Mouse (Mus musculus) CD4-positive, CD25-positive, alpha-beta regulatory T cell, adult 4 months (primary cell): Measurements from ENCODE around the gene Pkn3. TPM values are rescaled to one million over a fixed set of nuclear protein-coding genes. Genes with fewer than 3 reads are reported as not detected.

Experiments
- ATAC-seq: one replicate; pipeline ENCODE4 v1.8.0; 2017
- polyA plus RNA-seq, 2 experiments: library from polyadenylated mRNA; unstranded; fragments of 100-300 nt; shearing (Covaris generic); gene quantifications; one replicate each; pipeline ENCODE4 v1.2.1; 2017

Pkn3 gene
- polyA plus RNA-seq, 2 experiments from 2014 or later, result 0.16 to 0.48 TPM

DNA sequence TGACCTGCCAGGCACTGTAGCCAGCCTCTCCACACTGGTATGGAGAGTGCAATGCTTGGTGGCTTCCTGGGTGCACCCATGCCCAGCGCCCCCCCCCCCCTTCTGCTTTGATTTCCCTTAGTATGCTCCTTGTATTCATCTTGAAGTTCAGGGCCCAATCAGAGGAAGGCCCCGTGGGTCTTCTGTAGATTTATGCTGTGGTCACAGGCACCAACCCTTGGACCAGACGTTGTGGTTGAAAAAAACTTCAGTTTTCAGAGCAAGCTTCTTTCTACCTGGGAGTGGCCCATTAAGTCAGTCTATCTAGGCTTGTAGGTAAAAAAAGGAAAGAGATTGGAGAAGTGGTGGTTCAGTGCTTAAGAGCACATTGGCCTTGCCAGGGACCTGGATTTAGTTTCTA, 13.7 kb upstream of the Pkn3 start:
- ATAC-seq, result no peak

DNA sequence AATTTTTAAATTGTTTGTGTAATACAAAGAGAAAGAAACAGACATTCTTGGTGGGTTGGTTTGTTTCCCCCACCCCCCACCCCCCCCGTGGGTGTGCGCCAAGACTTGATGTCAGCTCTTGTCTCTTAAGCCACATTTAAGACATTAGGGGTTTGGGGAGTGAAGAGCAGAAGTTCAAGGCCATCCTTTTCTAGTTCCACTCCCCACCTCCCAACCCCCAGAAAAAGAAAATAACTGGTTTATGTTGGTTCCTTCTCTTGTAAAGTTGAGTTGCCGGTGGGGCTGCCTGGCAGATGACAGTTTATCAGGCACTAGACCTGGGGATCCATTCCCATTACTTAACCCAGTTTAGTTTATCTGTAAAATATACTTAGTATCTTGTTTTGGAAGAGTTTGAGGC, 13.2 kb upstream of the Pkn3 start:
- ATAC-seq, result no peak

DNA sequence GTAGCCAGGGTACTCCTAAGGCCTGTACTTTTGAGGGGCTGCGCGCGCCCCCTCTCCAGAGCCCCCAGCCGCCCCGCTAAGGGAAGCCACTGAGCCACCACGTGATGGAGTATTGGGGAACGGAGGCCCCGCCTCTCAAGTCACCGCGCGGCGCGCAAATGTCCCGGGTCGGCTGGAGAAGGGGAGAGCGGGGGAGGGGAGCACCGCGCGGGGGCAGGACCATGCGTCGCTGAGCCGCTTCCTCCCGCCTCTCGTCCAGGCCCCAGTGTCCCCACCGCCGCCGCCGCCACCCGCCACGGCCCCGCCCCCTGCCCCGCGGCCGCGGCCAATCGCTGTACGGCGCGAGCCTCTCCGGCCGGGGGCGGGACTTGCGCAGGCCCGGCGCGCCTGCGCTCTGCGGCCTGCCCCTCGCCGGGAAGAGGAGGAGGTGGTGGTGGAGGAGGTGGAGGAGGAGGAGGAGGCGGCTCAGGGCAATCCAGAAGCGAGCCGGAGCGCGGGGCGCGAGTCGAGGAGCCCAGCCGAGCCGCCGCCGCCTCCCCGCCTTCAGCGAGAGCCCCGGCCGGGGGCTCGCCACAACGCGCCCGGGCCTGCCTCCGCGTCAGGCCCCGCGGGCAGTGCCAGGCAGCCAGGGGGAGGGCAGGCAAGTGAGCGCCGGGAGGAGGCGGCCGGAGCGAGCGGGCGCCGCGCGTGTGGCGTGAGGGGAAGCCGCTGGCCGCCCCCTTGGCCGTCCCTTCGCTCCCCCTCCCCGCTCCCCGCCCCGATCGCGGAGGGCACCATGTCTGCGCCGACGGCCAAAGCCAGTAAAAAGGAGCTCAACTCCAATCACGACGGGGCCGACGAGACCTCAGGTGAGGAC, 11.2 kb upstream of the Pkn3 start:
- ATAC-seq, result peak; percentile 70

DNA sequence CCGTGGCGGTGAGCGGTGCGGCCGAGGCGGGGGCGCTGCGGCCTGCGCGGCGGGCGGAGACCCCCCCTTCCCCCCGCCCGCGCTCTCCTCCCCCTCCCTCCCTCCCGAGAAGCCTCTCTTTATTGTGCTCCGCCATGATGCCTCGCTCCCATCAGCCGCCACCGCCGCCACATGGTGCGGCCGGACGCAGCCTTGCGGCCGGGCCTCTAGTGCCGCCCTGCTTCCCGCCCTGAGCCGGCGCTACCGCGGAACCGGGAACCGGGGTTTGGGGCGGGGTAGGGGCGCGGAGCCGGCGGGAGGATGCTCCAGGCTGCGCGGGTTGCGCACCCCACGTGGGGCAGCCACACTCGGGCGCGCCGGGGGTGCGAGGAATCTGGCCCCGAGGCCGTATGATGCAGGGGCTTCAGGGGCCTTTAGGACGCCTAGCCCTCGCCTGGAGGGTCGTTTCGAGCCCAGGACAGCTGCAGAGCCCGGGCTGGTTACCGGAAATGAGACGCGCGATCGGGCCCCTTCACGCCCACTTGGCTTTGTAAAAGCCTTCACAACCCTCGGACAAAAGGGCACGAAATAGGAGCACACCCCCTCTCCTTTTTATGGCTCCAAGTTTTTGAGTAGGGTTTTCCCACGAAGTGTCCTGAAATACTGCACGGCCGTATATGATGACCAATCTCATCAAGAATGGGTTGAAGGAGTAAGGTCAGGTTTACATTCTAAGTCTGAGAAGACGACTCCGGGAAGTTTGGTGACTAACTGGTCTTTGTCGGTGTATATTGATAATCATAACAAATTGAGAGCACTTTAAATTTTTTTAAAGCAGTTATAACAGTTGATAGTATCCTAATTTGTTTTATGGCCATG, 10.2 kb upstream of the Pkn3 start:
- peak; percentile 8 for ATAC-seq

DNA sequence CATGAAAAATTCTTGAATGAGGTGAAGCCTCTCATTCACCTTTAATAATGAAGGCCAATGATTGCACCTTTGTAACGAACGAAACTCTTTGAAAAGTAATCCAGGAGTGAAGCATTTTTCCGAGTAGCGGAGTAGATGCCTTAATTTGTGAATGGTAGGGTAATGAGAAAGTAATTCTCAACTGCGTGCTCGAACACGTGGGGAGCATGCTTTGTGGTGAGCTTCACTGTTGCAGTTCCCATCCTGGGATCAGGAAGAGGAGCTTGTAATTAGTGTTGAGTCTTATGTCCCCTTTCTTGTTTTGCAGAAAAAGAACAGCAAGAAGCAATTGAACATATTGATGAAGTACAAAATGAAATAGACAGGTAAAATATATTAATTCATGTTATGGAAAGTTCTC, 9.5 kb upstream of the Pkn3 start:
- ATAC-seq, result no peak

DNA sequence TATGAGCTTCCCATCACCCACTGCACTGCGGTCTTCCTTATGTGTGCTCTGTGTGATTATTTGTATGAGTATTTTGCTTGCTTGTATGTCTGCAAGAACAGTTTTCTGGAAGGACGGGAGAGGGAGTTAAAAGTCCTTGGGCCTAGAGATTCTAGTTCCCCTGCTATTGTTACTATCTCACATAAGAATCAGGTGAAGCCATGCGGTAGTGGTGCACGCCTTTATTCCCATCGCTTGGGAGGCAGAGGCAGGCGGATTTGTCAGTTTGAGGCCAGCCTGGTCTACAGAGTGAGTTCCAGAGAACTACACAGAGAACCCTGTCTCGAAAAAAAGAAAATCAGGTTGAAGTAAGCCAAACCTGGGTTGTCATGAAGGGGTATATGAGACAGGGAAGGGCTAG, 4.6 kb upstream of the Pkn3 start:
- no peak for ATAC-seq

DNA sequence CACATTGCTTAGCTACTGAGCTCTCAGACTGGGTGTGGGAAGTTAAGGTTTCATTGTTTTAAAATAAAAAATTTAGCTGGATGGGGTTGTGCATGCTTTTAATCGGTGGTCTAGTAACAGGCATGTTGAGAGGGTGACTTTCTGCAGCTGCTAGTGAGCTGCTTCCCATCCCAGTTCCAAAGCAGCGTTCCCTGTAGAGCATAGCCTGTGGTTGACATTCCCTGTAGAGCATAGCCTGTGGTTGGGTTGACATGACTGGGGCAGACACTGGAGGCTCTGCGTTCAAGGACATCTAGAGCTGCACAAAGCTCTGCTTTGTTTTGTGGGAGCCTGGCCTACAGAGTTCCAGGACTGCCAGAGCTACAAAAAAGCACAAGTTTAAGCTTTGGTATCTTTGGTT, 4.2 kb upstream of the Pkn3 start:
- ATAC-seq, result no peak

DNA sequence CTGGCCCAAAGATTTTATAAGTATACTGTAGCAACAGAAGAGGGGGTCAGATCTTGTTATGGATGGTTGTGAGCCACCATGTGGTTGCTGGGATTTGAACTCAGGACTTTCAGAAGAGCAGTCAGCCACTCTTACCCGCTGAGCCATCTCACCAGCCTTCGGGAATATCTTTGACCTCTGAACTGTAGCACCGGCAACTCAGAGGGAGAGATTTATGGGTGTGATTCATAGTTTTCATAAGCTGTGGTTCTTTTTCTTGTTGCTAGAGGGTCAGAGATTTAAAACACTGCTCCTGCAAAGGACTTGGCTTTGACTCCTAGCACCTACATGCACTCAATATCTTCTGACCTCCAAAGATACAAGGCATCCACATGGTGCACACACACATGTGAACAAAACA, 1.9 kb upstream of the Pkn3 start:
- no peak for ATAC-seq

DNA sequence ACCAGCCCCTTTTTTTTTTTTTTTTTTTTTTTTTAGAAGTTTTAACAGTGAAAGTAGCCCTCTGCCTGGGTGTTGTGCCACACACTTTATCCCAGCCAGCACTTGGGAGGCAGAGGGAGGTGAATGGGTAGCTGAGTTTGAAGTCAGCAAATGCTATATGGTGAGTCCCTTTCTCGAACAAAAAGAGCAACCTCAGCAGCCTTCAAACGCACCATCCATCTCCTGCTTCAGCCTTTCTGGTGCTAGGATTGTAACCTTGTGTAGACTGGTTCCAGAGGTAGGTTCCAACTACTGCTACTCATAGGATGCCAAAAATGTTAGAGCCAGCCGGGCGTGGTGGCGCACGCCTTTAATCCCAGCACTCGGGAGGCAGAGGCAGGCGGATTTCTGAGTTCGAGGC, 1.0 kb upstream of the Pkn3 start:
- ATAC-seq, result no peak

DNA sequence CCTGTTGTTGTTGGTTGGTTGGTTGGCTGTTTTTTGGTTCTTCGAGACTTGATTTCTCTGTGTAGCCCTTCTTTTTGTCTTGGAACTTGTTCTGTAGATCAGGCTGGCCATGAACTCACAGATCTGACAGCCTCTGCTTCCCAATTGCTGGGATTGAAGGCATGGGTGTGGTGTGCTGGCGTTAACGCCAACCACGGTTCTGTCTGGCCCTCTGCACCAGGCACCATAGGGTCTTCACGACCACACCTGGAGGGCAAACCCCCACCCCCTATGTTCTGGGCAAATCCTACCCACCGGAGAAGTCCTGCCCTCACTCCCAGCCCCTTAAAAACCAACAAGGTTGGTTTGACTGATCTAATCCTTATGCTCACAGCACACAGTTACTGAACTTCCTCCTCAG, 525 bp upstream of the Pkn3 start:
- ATAC-seq, result no peak

DNA sequence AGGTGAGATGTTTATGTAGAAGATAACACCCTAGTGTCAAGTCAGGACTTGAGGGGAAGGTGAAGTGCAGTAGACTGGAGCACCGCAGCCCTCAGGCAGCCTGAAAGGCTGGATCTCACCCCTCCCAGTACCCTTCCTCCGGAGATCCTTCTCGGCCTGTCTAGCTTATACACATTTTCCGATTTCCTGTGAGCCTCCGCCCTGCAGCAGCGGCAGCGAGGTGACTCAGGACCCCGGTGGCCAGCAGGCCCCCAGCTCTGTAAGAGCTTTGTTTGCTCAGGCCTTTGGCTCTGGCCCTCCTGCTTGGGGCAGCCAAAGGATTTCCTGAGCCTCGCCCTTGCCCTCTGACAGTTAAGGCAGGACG, 847 bp downstream of the Pkn3 start:
- ATAC-seq, result peak; percentile 21

DNA sequence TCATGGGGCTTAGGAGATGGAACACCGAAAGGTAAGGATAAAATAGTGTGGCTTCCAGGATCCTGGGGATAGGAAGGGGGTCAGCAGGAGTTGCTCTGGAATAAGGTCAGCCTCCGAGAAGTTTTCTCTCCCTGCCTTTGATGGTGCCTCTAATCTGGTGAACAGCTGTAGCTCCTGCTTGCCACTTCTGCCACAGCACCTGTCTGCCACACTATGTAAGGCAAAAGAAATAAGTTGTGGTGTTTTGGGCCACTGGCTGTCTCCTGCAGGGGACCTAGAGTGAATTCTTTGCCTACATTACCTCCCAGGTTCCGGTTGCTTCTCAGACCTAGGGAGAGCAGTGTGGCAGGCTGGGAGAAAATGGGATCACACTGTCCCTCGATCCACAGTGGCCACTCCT, 1.3 kb downstream of the Pkn3 start:
- no peak for ATAC-seq

DNA sequence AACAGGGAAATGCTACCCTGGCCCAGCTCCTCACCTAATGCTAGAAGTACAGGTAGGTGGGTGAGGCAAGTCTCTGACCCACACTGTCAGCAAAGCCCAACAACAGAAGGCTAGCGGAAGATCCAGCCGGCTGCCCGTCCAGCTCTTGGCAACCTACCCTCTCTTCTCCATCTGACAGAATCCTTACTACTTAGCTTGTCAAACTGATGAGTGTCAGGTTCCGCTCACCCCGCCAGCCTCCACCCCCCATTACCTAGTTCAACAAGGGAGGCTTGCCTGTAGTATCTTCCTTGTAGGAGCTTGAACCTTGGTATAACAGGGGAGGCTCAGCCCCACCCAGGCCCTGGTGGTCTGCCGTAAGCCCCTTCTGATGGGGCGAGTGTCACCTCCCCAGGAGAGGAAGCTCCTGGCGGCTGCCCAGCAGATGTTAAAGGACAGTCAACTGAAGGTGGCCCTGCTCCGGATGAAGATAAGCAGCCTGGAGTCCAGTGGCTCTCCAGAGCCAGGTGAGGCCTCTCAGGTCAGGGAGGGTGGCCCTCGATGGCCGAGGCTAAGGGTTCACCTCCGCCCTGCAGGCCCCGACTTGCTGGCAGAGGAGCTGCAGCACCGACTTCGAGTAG, 2.8 kb downstream of the Pkn3 start:
- no peak for ATAC-seq

DNA sequence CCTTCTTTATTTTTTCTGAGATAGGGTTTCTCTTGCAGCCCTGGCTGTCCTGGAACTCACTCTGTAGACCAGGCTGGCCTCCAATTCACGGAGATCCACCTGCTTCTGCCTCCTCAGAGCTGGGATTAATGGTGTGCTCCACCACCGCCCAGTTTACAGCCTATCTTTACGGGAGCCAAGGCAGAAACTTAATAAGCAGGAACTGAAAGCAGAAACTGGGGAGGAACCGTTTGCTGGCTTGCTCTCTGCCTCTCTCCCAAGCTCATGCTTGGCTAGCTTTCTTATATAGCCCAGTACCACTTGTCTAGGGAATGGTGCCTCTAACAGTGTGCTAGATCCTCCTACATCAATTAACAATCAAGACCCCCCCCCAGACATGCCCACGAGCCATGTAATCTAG, 6.6 kb downstream of the Pkn3 start:
- ATAC-seq, result no peak

DNA sequence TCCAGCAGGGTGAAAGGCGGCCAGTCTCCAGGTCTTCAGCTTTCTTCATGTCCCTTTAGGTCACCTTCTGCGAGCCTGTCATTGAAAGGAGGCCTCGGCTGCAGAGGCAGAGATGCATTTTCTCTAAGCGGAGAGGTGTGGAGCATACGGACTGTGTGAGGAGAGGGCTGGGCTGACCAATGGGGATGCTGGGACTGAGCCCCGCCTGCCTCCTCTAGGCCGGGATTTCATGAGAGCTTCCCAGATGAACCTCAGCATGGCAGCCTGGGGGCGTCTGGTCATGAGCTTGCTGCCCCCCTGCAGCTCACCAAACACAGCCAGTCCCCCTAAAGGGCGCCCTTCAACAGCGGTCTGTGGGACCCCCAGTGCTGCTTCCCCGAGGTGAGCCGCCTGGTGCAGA, 7.1 kb downstream of the Pkn3 start:
- no peak for ATAC-seq

DNA sequence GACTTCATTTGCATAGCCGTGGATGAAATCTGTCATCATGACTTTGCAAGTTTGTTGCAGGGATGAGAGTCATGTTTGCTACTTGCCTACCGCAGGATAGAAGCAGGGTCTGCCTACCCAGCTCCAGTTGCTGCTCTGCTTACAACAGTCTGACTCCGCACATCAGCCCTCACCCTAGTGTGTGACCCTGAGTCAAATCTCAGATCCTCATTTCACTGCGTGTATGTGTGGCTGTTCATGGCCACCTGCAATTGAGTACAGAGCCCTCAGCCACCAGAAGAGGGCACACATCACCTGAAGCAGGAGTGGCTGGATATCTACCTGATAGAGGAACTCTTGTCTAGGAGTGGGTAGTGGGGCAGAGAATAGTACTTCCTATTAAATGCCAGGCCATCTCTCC, 9.8 kb downstream of the Pkn3 start:
- ATAC-seq, result no peak

DNA sequence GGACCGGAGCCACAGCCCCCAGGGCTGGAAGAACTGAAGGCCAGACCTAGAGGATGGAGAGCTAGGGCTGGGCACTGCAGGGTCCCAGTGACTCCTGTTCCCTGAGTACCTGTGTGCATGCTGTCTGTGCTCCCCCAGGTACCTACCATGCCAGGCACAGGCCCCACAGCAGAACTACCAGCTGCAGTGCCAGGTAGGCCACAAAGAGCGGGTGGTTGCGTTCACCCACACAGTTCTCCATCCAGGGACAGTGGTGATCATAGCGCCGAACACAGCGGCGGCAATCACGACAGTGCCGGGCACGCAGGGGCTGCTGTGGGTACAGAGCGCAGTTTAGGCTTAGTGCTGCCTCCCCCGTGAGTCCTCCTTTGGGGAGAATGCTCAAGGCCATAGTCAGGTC, 14.0 kb downstream of the Pkn3 start:
- ATAC-seq, result no peak

DNA sequence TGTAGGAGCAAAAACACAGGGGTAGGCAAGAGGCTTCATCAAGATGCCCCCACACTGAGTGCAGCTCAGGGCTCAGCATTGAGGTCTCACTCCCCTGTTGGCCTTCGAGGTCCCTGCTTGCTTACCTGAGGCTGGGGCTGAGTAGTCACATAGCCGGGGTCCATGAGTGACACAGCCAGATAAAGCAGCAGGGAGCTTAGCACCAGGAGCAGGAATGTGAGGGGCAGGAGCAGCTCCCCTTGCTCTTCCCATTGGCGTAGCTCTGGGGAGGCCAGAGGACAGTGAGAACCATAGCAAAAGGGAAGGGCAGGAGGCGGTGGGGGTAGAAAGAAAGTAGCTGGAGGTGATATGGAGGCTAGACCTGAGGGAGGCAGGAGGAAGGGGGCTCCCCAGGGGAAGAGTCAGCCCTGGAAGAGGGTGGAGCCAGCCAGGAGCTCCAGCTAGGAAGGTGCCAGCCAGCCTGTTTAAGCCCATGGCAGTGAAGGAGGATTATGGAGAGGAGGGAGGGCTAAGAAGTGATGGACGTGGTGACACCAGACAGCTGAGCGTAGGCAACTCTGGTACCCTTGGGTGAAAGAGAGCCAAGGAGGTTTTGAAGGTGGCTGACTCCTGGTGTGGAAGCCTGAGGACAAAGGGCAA, 14.9 kb downstream of the Pkn3 start:
- no peak for ATAC-seq

DNA sequence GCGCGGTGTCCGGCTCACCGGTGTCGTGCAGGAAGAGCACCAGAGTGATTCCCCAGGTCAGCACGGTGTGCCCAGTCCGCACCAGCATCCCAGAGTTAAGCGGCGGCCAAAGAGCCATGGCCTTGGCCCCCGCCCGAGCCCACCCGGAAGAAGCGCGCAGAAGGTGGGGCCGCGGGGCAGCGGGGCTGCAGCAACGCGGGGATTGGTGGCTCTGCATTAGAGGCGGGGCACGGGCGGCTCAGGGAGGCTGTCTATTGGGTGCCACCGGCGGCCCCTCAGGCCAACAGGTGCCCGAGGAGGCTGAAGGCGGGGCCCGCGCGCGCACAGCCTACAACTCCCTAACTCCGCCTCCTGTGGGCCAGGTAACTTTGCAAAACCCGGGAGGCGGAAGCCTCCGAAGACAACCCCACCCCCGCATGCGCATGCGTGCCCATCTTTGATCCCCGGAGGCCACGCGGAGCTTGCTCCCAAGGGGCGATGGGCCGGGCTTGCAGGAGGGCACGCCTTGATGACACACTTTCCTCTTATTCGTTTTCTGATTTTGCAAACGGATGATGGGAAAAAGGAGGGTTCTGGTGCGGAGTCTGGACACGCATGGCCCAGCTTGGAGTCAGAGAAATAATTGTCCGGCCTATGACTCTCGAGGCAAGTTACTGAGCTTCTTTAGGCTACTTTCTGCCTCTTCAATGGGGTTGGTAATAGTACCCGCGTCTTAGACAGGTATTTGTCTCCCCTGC, 16.2 kb downstream of the Pkn3 start, which contains the start of gene Zdhhc12:
Gene Zdhhc12 (minus strand): TSS at position 178 of the 737 bp plus-strand sequence.
- peak; percentile 96 for ATAC-seq

DNA sequence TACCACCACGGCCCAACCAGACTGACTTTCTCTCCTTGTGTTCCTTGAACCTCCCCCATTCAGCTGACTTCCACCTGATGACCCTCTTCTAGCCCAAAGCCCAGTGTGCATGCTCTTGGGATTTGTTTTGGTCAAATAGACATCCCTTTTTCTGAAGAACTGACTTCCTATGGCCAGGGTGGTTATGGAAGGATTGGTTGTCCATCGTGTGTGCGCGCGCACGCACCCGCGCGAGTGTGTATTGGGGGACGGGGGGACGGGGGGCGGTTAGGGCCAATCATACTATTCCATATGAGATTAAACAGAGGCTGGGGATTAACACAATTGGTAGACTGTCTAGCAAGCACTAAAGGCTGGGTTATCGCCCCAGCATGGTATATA, 16.7 kb downstream of the Pkn3 start:
- ATAC-seq, result no peak

DNA sequence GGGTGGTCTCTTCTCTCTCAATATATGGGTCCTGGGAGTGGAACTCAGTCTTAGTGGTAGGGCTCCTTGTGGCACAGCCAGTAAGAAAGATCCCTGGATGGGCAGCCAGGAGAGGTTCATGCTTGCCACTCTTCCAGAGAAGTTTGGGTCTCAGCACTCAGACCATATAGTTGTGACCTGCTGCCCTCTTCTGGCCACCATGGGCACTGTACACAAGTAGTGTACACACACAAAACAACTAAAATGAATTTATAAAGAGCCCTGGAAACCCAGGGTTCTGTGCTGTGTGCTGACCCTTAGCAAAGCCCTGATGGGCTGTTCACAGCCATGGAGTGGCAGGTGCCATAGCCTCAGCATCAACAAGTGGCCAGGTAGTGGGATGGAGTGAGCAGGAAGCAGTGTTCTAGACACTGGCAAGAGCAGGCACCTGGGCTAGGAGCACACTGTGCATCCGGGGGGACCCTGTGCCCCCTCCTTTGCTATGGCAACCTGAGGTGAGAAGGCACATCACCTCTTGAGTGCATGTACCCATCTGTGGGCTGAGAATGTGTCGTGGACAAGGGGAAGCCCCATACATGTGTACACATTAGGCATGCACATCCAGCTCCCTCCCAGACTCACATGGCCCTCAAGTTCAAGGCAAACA, 18.5 kb downstream of the Pkn3 start:
- no peak for ATAC-seq

DNA sequence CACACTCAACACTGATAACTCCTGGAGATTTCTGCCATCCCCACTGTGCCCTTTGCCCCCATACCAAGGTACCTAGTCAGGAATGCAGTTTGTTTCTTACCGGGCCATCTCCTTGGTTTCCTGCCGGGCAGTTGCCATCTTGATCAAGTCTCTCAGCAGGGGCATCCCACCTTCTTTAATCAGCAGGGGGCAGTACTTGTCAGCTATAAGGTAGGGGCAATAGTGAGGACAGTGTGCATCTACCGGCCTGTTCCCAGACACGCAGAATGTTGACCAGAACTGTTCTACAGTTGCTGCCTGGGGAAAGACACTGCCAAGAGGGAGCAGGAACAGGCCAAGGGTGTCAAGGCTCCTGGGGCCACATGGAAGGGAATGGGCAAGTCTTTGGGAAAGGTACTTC, 22.7 kb downstream of the Pkn3 start:
- no peak for ATAC-seq
